Mouse (Mus musculus) CD4-positive helper T cell, adult 2 months (primary cell): ENCODE data around the gene Gins3.
"Not testable (repeated sequence)": the region's sequence is repeated elsewhere in the genome, so short reads cannot be mapped to it uniquely, and the experiment has no call there.

Experiments used
- DNase-seq: peaks from one replicate; pipeline ENCODE4 v3.0.0-alpha.2; 2012; ENCODE audit warnings: low read depth, missing footprints, low spot score

Gins3 gene

GRCm38 (mm10) chr8:95648251-95648650, 15.0 kb downstream of the Gins3 start:
- DNase-seq = no peak

GRCm38 (mm10) chr8:95653351-95653750, 20.1 kb downstream of the Gins3 start:
- no peak for DNase-seq

- DNase-seq = no peak
These were observed 22.6 kb downstream of the Gins3 start for GRCm38 (mm10) chr8:95655831-95656230.

GRCm38 (mm10) chr8:95656316-95657002, 23.2 kb downstream of the Gins3 start:
- no peak for DNase-seq

- no peak for DNase-seq
These were observed 24.3 kb downstream of the Gins3 start for GRCm38 (mm10) chr8:95657523-95657922.

- no peak for DNase-seq
These were observed 27.2 kb downstream of the Gins3 start for GRCm38 (mm10) chr8:95660334-95660882.

- no peak for DNase-seq
These were observed 27.8 kb downstream of the Gins3 start for GRCm38 (mm10) chr8:95661085-95661484.

GRCm38 (mm10) chr8:95661575-95661974, 28.3 kb downstream of the Gins3 start:
- DNase-seq = no peak

- DNase-seq = no peak
These were observed 29.8 kb downstream of the Gins3 start for GRCm38 (mm10) chr8:95662885-95663598.

GRCm38 (mm10) chr8:95663599-95663949, 30.3 kb downstream of the Gins3 start:
- no peak for DNase-seq

- DNase-seq = not testable (repeated sequence)
These were observed 32.7 kb downstream of the Gins3 start for GRCm38 (mm10) chr8:95665813-95666452.

GRCm38 (mm10) chr8:95668163-95668958, 35.1 kb downstream of the Gins3 start:
- DNase-seq = no peak

GRCm38 (mm10) chr8:95669967-95670366, 36.7 kb downstream of the Gins3 start:
- no peak for DNase-seq

GRCm38 (mm10) chr8:95671861-95672260, 38.6 kb downstream of the Gins3 start:
- no peak for DNase-seq

- peak; percentile 55 for DNase-seq
These were observed 39.6 kb downstream of the Gins3 start for GRCm38 (mm10) chr8:95672811-95673210.

GRCm38 (mm10) chr8:95676631-95677030, 43.4 kb downstream of the Gins3 start, which contains the start of gene Ndrg4:
Ndrg4 (plus strand) TSS chr8:95676980.
- DNase-seq = no peak

GRCm38 (mm10) chr8:95677591-95678023, 44.4 kb downstream of the Gins3 start:
- DNase-seq = peak; percentile 18

GRCm38 (mm10) chr8:95678024-95678611, 44.9 kb downstream of the Gins3 start:
- peak; percentile 48 for DNase-seq

- no peak for DNase-seq
These were observed 54.9 kb downstream of the Gins3 start for GRCm38 (mm10) chr8:95688073-95688672.

GRCm38 (mm10) chr8:95690929-95691541, 57.8 kb downstream of the Gins3 start:
- no peak for DNase-seq
